Mouse (Mus musculus): ENCODE measurements around the gene Arrdc5. TPM values are rescaled to one million over a fixed set of nuclear protein-coding genes. Genes with fewer than 3 reads are reported as not detected.

Arrdc5 gene
- polyA plus RNA-seq (2011; ENCODE audit: insufficient read length, low read depth, missing spikeins) = not detected in 2 replicates

GRCm38 (mm10) chr17:56300186-56300585, at the start of gene Arrdc5:
TSS of gene Arrdc5 (minus strand) at chr17:56300286.
- no peak for TF ChIP-seq CTCF (IDR thresholded peaks at IDR 0.05; ENCODE audit: borderline replicate concordance, insufficient read depth, low read length)
- no peak for TF ChIP-seq POLR2A (IDR thresholded peaks at IDR 0.05; ENCODE audit: low read depth, low read length)
- Histone ChIP-seq H3K27ac (ENCODE audit: insufficient read depth, low read length) (no peak within 1 kb of the TSS), H3K4me1 (ENCODE audit: control insufficient read depth, insufficient read depth, low read length) (no peaks in the 10 kb centered on the region), H3K4me3 (ENCODE audit: insufficient read depth, low read length) (no peak within 1 kb of the TSS)

DNA sequence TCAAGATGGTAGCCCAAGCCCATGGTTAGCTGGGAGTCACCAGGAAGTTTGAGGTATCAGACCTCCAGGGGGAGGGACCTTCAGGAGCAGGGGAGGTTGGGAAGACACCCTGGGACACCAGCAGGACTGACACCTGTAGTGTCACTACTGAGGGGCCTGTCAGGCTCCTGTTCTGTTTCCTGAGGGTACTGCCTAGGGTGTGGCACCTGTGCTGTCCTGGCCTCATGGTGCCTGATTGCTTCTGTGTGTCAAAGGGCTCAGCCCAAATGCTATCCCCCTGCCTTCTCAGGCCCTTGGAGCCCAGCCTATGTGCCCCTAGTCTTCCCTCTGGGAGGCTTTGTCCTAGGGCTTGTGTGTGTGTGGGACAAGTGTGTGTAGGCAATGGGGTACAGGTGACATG, 48.5 kb upstream of the Arrdc5 start:
- H3K27ac ChIP-seq (ENCODE audit: insufficient read depth, low read length) = no peak overlapping the region
- H3K4me3 ChIP-seq (ENCODE audit: insufficient read depth, low read length) = no peak overlapping the region
- no peak for TF ChIP-seq CTCF (IDR thresholded peaks at IDR 0.05; ENCODE audit: borderline replicate concordance, insufficient read depth, low read length)
- no peak for TF ChIP-seq POLR2A (IDR thresholded peaks at IDR 0.05; ENCODE audit: low read depth, low read length)
- no peaks in the 10 kb centered on the region for H3K4me1 ChIP-seq (ENCODE audit: control insufficient read depth, insufficient read depth, low read length)

DNA sequence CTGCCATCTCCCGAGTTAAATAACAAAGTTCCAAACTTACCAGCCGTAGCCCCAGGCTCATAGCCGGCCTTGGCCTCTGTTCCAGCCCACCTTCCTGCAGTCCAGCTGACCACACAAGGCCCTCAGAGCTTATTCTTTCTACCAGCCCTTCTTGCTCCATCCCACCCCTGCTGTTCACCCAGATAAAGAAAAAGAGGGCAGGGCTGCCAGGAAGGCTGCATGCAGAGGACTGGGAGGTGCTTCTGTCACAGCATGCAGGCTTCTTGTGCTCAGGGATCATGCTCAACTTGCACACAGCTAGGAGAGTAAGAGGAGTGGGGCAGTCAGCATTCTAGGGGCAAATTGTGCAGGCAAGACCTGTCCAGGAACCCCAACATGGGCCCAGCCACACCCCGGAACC, 48.0 kb upstream of the Arrdc5 start:
- no peak overlapping the region for H3K27ac ChIP-seq (ENCODE audit: insufficient read depth, low read length)
- H3K4me1 ChIP-seq (ENCODE audit: control insufficient read depth, insufficient read depth, low read length) = no peaks in the 10 kb centered on the region
- TF ChIP-seq POLR2A (IDR thresholded peaks at IDR 0.05; ENCODE audit: low read depth, low read length) (no peak), CTCF (IDR thresholded peaks at IDR 0.05; ENCODE audit: borderline replicate concordance, insufficient read depth, low read length) (no peak)
- no peak overlapping the region for H3K4me3 ChIP-seq (ENCODE audit: insufficient read depth, low read length)

- Histone ChIP-seq H3K27ac (ENCODE audit: insufficient read depth, low read length) (no peak overlapping the region), H3K4me1 (ENCODE audit: control insufficient read depth, insufficient read depth, low read length) (no peaks in the 10 kb centered on the region), H3K4me3 (ENCODE audit: insufficient read depth, low read length) (no peak overlapping the region)
- TF ChIP-seq CTCF (IDR thresholded peaks at IDR 0.05; ENCODE audit: borderline replicate concordance, insufficient read depth, low read length) (no peak), POLR2A (IDR thresholded peaks at IDR 0.05; ENCODE audit: low read depth, low read length) (no peak)
Measured at GRCm38 (mm10) chr17:56345364-56345763, 45.3 kb upstream of the Arrdc5 start.

- Histone ChIP-seq H3K4me1 (ENCODE audit: control insufficient read depth, insufficient read depth, low read length) (no peaks in the 10 kb centered on the region), H3K27ac (ENCODE audit: insufficient read depth, low read length) (no peak overlapping the region), H3K4me3 (ENCODE audit: insufficient read depth, low read length) (no peak overlapping the region)
- TF ChIP-seq CTCF (IDR thresholded peaks at IDR 0.05; ENCODE audit: borderline replicate concordance, insufficient read depth, low read length) = no peak
- no peak for TF ChIP-seq POLR2A (IDR thresholded peaks at IDR 0.05; ENCODE audit: low read depth, low read length)
Measured at GRCm38 (mm10) chr17:56343466-56343865, 43.4 kb upstream of the Arrdc5 start.

DNA sequence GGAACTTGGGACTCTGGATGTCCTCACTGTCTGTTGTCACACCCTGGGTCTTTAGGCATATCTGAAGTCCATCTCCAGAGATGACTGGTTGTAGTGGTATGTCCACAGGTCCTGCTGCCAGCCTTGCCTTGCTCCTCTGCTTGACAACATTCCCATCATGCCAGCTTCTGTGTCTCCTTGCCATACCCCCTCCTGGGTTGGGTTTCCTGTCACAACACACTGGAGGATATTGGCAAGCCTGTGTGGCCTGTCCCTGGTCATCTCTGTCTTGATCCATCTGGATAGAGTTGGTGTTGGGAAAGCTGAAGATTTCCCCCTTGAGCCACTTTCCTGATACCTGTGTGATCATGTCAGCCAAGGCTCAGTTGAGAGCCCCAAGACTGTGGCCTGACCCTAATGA, 40.6 kb upstream of the Arrdc5 start:
- H3K27ac ChIP-seq (ENCODE audit: insufficient read depth, low read length) = no peak overlapping the region
- no peak overlapping the region for H3K4me3 ChIP-seq (ENCODE audit: insufficient read depth, low read length)
- no peak for TF ChIP-seq CTCF (IDR thresholded peaks at IDR 0.05; ENCODE audit: borderline replicate concordance, insufficient read depth, low read length)
- no peak for TF ChIP-seq POLR2A (IDR thresholded peaks at IDR 0.05; ENCODE audit: low read depth, low read length)
- H3K4me1 ChIP-seq (ENCODE audit: control insufficient read depth, insufficient read depth, low read length) = no peaks in the 10 kb centered on the region

DNA sequence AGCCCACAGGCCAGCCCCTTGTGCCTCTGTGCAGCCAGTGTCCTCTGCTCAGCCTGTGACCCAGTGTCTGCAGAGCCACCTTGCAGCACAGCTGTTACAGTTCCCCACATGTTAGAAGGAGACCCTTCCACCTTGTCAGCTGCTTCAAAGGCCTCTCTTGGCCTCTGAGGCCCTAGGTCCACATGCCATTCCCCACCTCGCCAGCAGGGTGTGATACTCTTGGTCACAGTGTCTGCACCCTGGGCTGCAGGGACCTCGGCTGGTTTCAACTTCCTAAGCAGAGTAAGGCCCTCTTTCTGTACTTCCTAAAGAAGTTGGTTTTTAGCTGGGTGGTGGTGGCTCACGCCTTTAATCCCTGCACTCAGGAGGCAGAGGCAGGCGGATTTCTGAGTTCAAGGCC, 38.8 kb upstream of the Arrdc5 start:
- TF ChIP-seq POLR2A (IDR thresholded peaks at IDR 0.05; ENCODE audit: low read depth, low read length) (no peak), CTCF (IDR thresholded peaks at IDR 0.05; ENCODE audit: borderline replicate concordance, insufficient read depth, low read length) (no peak; the same call in 1 of the 2 replicates)
- Histone ChIP-seq H3K4me3 (ENCODE audit: insufficient read depth, low read length) (no peak overlapping the region), H3K27ac (ENCODE audit: insufficient read depth, low read length) (no peak overlapping the region)

GRCm38 (mm10) chr17:56337791-56338190, 37.7 kb upstream of the Arrdc5 start:
- H3K4me1 ChIP-seq (ENCODE audit: control insufficient read depth, insufficient read depth, low read length) = 0 out of 2 replicates have a peak, but pooled peaks cover 3% of the 10 kb centered on the region
- H3K27ac ChIP-seq (ENCODE audit: insufficient read depth, low read length) = no peak overlapping the region
- TF ChIP-seq POLR2A (IDR thresholded peaks at IDR 0.05; ENCODE audit: low read depth, low read length) = no peak
- no peak for TF ChIP-seq CTCF (IDR thresholded peaks at IDR 0.05; ENCODE audit: borderline replicate concordance, insufficient read depth, low read length)
- no peak overlapping the region for H3K4me3 ChIP-seq (ENCODE audit: insufficient read depth, low read length)

More for the DNA sequence above, 38.8 kb upstream of the Arrdc5 start:
- 0 out of 2 replicates have a peak, but pooled peaks cover 3% of the 10 kb centered on the region for H3K4me1 ChIP-seq (ENCODE audit: control insufficient read depth, insufficient read depth, low read length)

GRCm38 (mm10) chr17:56337190-56337589, 37.1 kb upstream of the Arrdc5 start:
- H3K4me3 ChIP-seq (ENCODE audit: insufficient read depth, low read length) = no peak overlapping the region
- TF ChIP-seq CTCF (IDR thresholded peaks at IDR 0.05; ENCODE audit: borderline replicate concordance, insufficient read depth, low read length) = no peak
- TF ChIP-seq POLR2A (IDR thresholded peaks at IDR 0.05; ENCODE audit: low read depth, low read length) = no peak
- 0 out of 2 replicates have a peak, but pooled peaks cover 3% of the 10 kb centered on the region for H3K4me1 ChIP-seq (ENCODE audit: control insufficient read depth, insufficient read depth, low read length)
- H3K27ac ChIP-seq (ENCODE audit: insufficient read depth, low read length) = no peak overlapping the region

DNA sequence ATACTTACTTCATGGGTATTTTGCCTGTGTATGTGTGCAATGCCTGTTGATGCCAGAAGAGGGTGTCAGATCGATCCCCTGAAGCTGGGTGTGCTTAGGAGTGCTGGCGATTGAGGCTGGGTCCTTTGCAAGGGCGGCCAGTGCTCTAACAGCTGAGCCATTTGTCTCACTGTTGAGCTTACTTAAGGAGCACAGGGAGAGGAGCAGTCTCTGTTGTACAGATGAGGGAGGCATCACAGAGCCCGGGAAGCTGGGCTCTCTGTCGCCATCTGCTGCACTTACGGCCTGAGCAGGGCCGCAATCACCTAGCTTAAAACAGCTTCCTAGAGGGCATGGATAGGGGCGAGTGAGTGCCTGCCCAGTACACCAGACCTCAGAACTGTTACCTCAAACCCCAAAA, 32.9 kb upstream of the Arrdc5 start:
- H3K4me3 ChIP-seq (ENCODE audit: insufficient read depth, low read length) = no peak overlapping the region
- H3K27ac ChIP-seq (ENCODE audit: insufficient read depth, low read length) = no peak overlapping the region
- TF ChIP-seq CTCF (IDR thresholded peaks at IDR 0.05; ENCODE audit: borderline replicate concordance, insufficient read depth, low read length) (peak; percentile 25; the same call in 1 of the 2 replicates), POLR2A (IDR thresholded peaks at IDR 0.05; ENCODE audit: low read depth, low read length) (no peak)
- 0 out of 2 replicates have a peak, but pooled peaks cover 3% of the 10 kb centered on the region for H3K4me1 ChIP-seq (ENCODE audit: control insufficient read depth, insufficient read depth, low read length)

Data from embryonic fibroblast, embryonic 13.5 days (primary cell).